Mouse (Mus musculus): ENCODE data around the gene Ccin. TPM values are rescaled to one million over a fixed set of nuclear protein-coding genes. Genes with fewer than 3 reads are reported as not detected.

Ccin gene
- polyA plus RNA-seq, 1 experiment from 2014 or later, result not detected

Other genes starting within 250 kb of the Ccin start
- not detected in 2 replicates for gene Olfr159, start 212.5 kb upstream of the Ccin start, polyA plus RNA-seq (2014; fragmentation: Nextera tagmentation; extraction: Ambion mirVana)
- gene Olfr156, start 159.6 kb upstream of the Ccin start, polyA plus RNA-seq (2014; fragmentation: Nextera tagmentation; extraction: Ambion mirVana), result not detected in 2 replicates
- gene Olfr157, start 143.3 kb upstream of the Ccin start, polyA plus RNA-seq (2014; fragmentation: Nextera tagmentation; extraction: Ambion mirVana), result not detected in 2 replicates
- gene Olfr155, start 131.9 kb upstream of the Ccin start, polyA plus RNA-seq (2014; fragmentation: Nextera tagmentation; extraction: Ambion mirVana), result not detected in 2 replicates
- 9.1 and 9.6 TPM in 2 replicates for gene Reck, start 108.0 kb upstream of the Ccin start, polyA plus RNA-seq (2014; fragmentation: Nextera tagmentation; extraction: Ambion mirVana)
- 71.4 and 81.6 TPM in 2 replicates for gene Glipr2, start 26.1 kb upstream of the Ccin start, polyA plus RNA-seq (2014; fragmentation: Nextera tagmentation; extraction: Ambion mirVana)
- gene Clta, start 21.0 kb downstream of the Ccin start, polyA plus RNA-seq (2014; fragmentation: Nextera tagmentation; extraction: Ambion mirVana), result 215 and 216 TPM in 2 replicates
- gene Gne, start 100.7 kb downstream of the Ccin start, polyA plus RNA-seq (2014; fragmentation: Nextera tagmentation; extraction: Ambion mirVana), result 46.3 and 51.9 TPM in 2 replicates

Data from liver, embryonic 11.5 days (tissue).